Comparison of ENCODE assay signal across 9 mouse cellular contexts in the genomic region with DNA sequence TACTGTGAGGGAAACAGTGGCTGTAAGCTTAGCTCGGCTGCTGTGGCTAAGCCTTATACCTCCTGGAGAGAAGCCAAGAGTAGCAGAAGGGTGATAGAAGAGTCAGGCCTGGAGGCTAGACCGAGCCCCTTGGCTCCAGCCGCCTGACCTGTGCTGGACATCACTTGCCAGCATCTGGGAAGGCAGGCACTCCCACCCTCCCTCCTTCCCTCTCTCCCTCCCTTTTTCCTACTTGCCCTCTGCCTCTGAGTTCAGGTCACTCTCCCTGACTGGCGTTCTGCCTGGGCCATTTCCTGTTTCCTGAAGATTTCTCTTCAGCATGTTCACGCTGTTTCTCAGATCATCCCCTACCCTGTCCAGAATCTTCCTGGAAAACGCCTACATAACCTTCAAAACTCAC. TPM values are rescaled to one million over a fixed set of nuclear protein-coding genes. Genes with fewer than 3 reads are reported as not detected.
DNase-seq lines count a peak whose midpoint lies in the region; ATAC-seq and TF ChIP-seq lines count a peak whose summit lies in the region.
"Had no signal": no experiment of that assay in that cellular context is flagged by ENCODE, and none has a peak within 500 bp of the region (broad histone marks: within the 10 kb centered on the region; RNA-seq: fewer than 3 reads in every experiment).

No protein-coding gene starts in this region.

- TF ChIP-seq CTCF in layer of hippocampus, adult 2 months (conservative IDR thresholded peaks at IDR 0.05): no peak
- no peak for TF ChIP-seq CTCF in gastrocnemius, adult 2 months (IDR thresholded peaks at IDR 0.05)

- peaks cover 42% of the 10 kb centered on the region for H3K4me1 ChIP-seq in intestine, embryonic 16.5 days (ENCODE audit: control insufficient read depth, insufficient read depth, low read length)
- no peaks in the 10 kb centered on the region for H3K4me1 ChIP-seq in forebrain, embryonic 16.5 days (replicated peaks; ENCODE audit: control insufficient read depth, insufficient read depth, low read length)

- no peaks in the 10 kb centered on the region for H3K36me3 ChIP-seq in intestine, embryonic 16.5 days (ENCODE audit: control insufficient read depth, insufficient read depth, low read length)
- no peaks in the 10 kb centered on the region for H3K36me3 ChIP-seq in forebrain, embryonic 16.5 days (ENCODE audit: control insufficient read depth, insufficient read depth)

- no peak overlapping the region for H3K4me3 ChIP-seq in layer of hippocampus, adult 2 months
- no peak overlapping the region for H3K4me3 ChIP-seq in gastrocnemius, adult 2 months
- H3K4me3 ChIP-seq in intestine, embryonic 16.5 days (ENCODE audit: low read length): no peak overlapping the region
- no peak overlapping the region for H3K4me3 ChIP-seq in forebrain, embryonic 16.5 days (replicated peaks; ENCODE audit: low read length)

- intact Hi-C loops in gastrocnemius, adult 2 months (cut with DNase I): no loop called here

- no peak for ATAC-seq in intestine, embryonic 16.5 days
- no peak for ATAC-seq in forebrain, embryonic 16.5 days

- H3K27ac ChIP-seq in layer of hippocampus, adult 2 months: peak overlapping the region; percentile 72
- peak overlapping the region; percentile 20; the same call in 1 of the 2 replicates for H3K27ac ChIP-seq in gastrocnemius, adult 2 months
- H3K27ac ChIP-seq in intestine, embryonic 16.5 days (ENCODE audit: low read length): peak overlapping the region; percentile 28; the same call in 1 of the 2 replicates
- H3K27ac ChIP-seq in forebrain, embryonic 16.5 days (ENCODE audit: low read length): no peak overlapping the region

- no peaks in the 10 kb centered on the region for H3K9me3 ChIP-seq in intestine, embryonic 16.5 days (ENCODE audit: control insufficient read depth, low read length)
- H3K9me3 ChIP-seq in forebrain, embryonic 16.5 days (ENCODE audit: control insufficient read depth, low read length): no peaks in the 10 kb centered on the region

- no peak for DNase-seq in layer of hippocampus, adult 2 months (ENCODE audit: low spot score in 2 of 2)
- no peak for DNase-seq in layer of hippocampus, postnatal 10 days (ENCODE audit: low spot score in 2 of 2)
- peak; percentile 56 for DNase-seq in gastrocnemius, adult 2 months
- DNase-seq in lung, postnatal 10 days: peak; percentile 81
- no peak for DNase-seq in layer of hippocampus, postnatal 14 days (ENCODE audit: low spot score in 2 of 2)
- DNase-seq in cerebellum, adult 9-10 months: no peak
- DNase-seq: right cerebral cortex, postnatal 25 days had no signal

- H3K9ac ChIP-seq in intestine, embryonic 16.5 days (ENCODE audit: low read depth, low read length): no peak overlapping the region
- H3K9ac ChIP-seq in forebrain, embryonic 16.5 days (replicated peaks; ENCODE audit: low read depth, low read length): no peak overlapping the region

- H3K4me2 ChIP-seq in intestine, embryonic 16.5 days (ENCODE audit: low read depth, low read length): no peak overlapping the region
- no peak overlapping the region for H3K4me2 ChIP-seq in forebrain, embryonic 16.5 days (ENCODE audit: low read length)

- 32% methylated on average over 6 of the region's 6 CpGs for WGBS in intestine, embryonic 16.5 days
- WGBS in forebrain, embryonic 16.5 days: 48% methylated on average over 6 of the region's 6 CpGs

- H3K27me3 ChIP-seq in intestine, embryonic 16.5 days (replicated peaks; ENCODE audit: control insufficient read depth, insufficient read depth, low read length): no peaks in the 10 kb centered on the region
- H3K27me3 ChIP-seq in forebrain, embryonic 16.5 days (replicated peaks; ENCODE audit: control insufficient read depth, insufficient read depth, low read length): no peaks in the 10 kb centered on the region

RNA-seq across cellular contexts. Expression of a gene that starts 33.5 kb away (rescaled TPM):
- total RNA-seq in layer of hippocampus, adult 2 months (2021): 10 to 100 TPM; 48.7 to 49.6 TPM
- total RNA-seq in layer of hippocampus, postnatal 10 days (2021): 10 to 100 TPM; 12.2 to 14.2 TPM
- total RNA-seq in gastrocnemius, adult 2 months (2021): 10 to 100 TPM; 61.7 to 75.3 TPM
- polyA plus RNA-seq in intestine, embryonic 16.5 days (2015; fragmentation: Nextera tagmentation; extraction: Ambion mirVana): 10.9 and 11.8 TPM in 2 replicates
- total RNA-seq in layer of hippocampus, postnatal 14 days (2021): 10 to 100 TPM; 18.9 to 24.3 TPM
- 7.4 and 7.8 TPM in 2 replicates for polyA plus RNA-seq in forebrain, embryonic 16.5 days (2015; fragmentation: Nextera tagmentation; extraction: Ambion mirVana)

Comparison
In these comparisons a context has a peak if more than half of its experiments do, and no peak if none do; other contexts are left out.
1. DNase-seq: peak in gastrocnemius, adult 2 months (single experiment) and lung, postnatal 10 days (single experiment); none in layer of hippocampus, adult 2 months (0 of 2), layer of hippocampus, postnatal 10 days (0 of 2), layer of hippocampus, postnatal 14 days (0 of 2) and cerebellum, adult 9-10 months (single experiment).